Mouse (Mus musculus): ENCODE measurements at regions not wholly inside any gene's neighbourhood (a gene's known extent, or its start where the extent isn't known, plus 50 kb on each side); places are given as distances from the start of the nearest gene placed in this dataset.
A peak's percentile ranks its signal among the peaks of the same experiment; 100 is the strongest.
"Not testable (repeated sequence)": the region's sequence is repeated elsewhere in the genome, so short reads cannot be mapped to it uniquely, and the experiment has no call there.

DNA sequence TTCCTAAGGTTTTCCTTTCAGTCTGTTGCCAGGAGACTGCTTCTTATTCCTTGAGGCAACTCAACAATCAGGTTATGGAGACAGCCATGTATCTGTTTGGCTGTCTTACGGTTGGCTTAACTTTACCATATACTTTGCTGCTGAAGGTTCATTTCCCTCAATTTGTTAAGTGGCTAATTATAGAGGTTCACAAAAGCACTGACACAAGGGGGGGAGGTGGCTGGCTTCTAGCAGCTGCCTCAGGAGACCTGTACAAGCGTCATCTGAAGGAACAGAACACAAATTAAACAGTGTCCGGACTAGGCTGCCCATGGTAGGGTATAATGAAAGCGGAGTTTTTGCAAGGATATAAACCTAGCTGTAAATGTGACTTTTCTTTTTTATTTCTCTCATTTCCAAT lies 305.0 kb upstream of the Rnf219 start:
- no peak for DNase-seq (ENCODE audit: low read depth)

DNA sequence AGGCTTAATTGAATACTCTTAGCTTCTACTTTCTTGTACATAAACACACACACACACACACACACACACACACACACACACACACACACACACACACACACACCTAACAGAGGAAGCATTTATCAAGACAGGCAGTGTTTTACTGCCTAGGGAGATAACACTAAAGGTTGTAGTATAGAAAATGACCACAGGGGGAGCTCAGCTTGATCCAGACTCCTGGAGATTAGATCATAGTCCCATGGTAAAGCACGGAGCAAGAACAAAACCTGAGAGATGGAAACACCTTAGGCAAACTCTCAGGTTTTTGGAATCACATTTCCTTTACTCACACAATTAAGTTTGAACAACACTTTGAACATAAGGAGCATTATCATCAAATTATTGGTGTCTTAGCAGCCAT lies 302.5 kb upstream of the Rnf219 start:
- peak; percentile 13 for DNase-seq (ENCODE audit: low read depth)

- no peak for DNase-seq (ENCODE audit: low read depth)
Measured at GRCm38 (mm10) chr14:104824224-104824623, 301.8 kb upstream of the Rnf219 start.

- no peak for DNase-seq (ENCODE audit: low read depth)
Measured at GRCm38 (mm10) chr14:104821903-104822573, 299.6 kb upstream of the Rnf219 start.

- no peak for DNase-seq (ENCODE audit: low read depth)
Measured at GRCm38 (mm10) chr14:104819106-104819505, 296.7 kb upstream of the Rnf219 start.

DNA sequence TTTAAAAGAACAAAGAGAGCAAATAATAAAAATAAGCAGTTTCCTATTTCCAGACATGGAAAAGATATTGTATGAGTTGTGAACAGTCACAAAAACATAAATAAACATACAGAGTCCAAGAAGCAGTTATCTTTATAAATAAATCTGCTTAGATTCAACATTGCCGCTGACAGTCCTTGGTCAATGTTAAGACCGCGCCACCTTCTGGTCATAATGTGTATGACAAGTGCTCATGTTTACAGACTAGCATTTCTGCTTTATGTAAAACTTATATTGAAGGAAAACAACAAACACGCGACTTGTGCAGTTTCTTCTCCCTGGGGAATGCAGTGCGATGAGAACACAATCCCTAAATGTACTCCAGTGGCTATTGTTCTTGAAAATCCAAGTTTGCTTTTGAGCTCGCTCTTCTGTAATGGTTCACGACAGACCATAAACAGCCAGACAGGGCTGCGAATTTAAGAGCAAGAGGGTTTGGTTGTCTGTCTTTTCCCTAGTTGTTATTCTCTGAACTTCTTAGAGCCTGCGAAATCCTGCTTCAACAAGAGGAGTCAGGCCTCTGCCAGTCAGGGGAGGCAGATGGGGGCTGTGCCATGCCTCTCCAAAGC lies 291.6 kb upstream of the Rnf219 start:
- peak; percentile 48 for DNase-seq (ENCODE audit: low read depth)

DNA sequence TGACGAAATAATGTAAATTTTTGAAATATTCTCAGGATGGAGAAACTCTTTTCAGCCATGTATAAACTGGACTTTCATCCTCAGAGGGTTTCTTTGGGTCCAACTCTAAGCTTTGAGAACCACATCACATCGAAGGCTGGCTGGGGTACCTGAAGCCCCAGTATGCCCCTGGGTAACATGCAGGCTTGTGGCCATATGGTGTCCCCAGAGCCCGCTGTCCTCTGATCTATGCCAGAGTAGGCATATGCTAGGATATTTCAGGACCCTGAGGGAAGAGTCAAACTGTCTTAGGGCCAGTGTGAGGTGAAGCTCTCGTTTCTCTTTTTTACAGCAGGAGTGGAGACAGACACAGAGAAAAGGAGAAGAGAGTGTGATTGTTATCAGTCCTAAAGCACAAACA lies 289.6 kb upstream of the Rnf219 start:
- no peak for DNase-seq (ENCODE audit: low read depth)

DNA sequence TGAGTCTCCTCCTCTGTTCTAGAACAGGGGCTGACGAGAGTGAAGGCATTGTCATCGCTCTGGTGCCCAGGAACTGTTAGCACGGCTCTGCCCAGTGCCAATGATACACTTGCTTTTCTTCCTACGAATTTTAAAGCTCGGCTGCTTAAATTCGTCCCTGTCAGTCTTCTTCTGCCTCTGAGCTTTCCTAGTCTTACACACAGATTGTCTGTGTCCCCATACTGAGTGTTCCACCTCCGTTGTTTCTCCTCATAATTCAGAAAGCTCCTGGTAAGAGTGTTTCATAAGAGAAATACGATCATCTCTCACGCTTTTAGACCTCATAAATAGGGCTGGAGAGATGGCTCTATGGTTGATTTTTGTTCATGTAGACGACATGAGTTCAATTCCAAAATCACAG lies 282.9 kb upstream of the Rnf219 start:
- DNase-seq (ENCODE audit: low read depth): no peak

GRCm38 (mm10) chr14:104796348-104796965 lies 274.0 kb upstream of the Rnf219 start:
- no peak for DNase-seq (ENCODE audit: low read depth)

DNA sequence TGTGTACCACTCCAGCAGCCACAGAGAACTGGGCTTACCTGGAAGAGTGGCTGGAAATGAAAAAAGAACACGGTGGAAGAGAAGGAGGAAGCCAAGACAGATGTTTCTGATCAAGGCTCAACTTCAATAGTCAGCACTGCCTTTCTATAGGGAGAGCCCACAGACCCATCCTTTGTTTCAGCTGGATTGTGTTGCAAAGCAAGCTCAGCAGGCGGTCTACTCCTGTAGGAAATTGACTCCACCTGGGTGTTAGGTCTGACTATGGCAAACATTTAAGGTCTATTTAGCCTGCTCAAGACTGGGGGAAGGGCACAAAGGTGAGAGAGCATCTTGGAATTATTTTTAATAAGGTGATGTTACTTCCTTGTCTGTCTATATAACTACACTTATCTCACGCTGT lies 266.9 kb upstream of the Rnf219 start:
- DNase-seq (ENCODE audit: low read depth): no peak

- no peak for DNase-seq (ENCODE audit: low read depth)
Measured at GRCm38 (mm10) chr14:104785066-104785465, 262.6 kb upstream of the Rnf219 start.

DNA sequence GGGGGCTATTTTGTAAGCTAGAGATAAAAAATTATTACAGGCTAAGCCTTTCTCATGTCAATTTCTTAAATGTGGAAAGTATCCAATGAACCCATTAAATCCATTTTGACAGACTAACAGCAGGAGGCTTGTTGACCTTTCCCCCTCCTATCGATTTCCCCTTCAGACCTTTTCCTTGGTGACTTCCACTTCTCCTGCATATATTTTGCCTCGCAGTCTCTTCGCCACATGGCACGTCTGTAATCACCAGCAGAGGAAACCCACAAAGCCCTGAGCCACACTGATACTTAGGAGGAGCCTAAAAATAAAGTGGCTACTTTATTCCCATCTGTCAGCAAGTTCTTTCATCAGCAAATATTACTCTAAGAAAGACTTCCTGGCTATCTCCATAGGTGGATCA lies 247.5 kb upstream of the Rnf219 start:
- no peak for DNase-seq (ENCODE audit: low read depth)

DNA sequence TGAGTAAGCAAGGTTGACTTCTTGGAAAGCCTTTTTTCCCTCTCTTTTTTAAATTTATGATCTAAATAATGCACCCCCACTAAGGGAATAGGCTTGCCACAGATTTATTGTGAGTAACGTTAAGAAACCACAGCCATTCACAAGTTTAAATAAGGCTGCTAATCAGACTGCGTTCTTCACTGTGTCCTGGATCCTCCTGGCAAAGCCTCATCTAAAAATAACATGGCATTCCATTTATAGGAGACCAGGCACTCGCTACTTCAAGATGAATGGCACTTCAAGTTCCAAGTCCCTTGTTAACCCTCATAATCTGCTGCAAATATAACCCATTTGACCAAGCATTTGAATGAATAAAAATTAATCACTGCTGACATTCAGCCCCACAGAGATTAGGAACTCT lies 211.8 kb upstream of the Rnf219 start:
- no peak for DNase-seq (ENCODE audit: low read depth)

- no peak for DNase-seq (ENCODE audit: low read depth)
Measured at GRCm38 (mm10) chr14:104732036-104732435, 209.6 kb upstream of the Rnf219 start.

DNA sequence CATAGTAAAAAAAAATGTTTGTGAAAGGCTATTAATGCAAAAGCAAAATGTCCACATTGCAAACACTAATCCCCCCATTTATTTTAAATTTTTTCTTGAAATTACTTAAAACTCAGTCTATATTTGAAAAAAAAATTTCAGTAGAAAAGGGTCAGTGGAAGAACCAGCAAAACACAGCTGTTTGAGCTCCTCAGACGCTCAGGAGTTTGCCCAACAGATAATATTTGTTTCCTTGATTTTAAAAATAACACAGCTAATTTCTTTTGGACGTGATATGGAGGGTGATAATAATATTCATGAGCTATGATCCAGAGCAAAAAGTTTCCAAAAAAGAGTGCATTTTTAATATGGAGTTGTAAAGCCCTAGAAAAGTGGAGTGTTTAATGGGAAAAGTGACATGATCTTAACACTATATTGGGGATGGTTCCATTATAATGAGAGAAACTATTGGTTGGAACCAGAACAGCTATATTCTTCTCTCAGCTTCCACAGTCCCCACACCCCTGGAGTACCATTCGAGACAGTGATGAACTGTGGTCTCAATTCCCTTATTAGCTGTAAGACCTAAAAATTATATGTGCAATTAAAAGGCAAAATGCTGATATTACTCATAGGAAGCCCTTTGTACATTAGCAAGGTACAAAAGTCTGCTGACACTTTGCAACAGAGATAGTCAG lies 209.0 kb upstream of the Rnf219 start:
- no peak for DNase-seq (ENCODE audit: low read depth)

GRCm38 (mm10) chr14:104715651-104716050 lies 193.2 kb upstream of the Rnf219 start:
- DNase-seq (ENCODE audit: low read depth): not testable (repeated sequence)

- no peak for DNase-seq (ENCODE audit: low read depth)
Measured at GRCm38 (mm10) chr14:104702283-104702893, 179.9 kb upstream of the Rnf219 start.

GRCm38 (mm10) chr14:104698962-104699361 lies 176.5 kb upstream of the Rnf219 start:
- DNase-seq (ENCODE audit: low read depth): no peak

DNA sequence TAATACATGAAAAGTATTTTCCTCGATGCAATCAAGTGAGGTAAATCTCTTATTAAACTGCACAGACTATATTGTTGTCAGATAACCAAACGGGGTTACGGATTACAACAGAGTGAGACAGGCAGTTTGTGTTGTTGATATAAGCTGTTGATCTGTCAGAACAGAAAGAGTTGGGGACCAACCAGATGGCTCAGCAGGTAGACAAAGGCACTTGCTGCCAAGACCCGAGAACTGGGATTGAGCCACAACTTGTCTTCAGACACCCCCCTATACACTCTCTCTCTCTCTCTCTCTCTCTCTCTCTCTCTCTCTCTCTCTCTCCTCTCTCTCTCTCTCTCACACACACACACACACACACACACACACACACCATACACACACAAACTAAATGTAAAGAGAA lies 172.7 kb upstream of the Rnf219 start:
- DNase-seq (ENCODE audit: low read depth): no peak

DNA sequence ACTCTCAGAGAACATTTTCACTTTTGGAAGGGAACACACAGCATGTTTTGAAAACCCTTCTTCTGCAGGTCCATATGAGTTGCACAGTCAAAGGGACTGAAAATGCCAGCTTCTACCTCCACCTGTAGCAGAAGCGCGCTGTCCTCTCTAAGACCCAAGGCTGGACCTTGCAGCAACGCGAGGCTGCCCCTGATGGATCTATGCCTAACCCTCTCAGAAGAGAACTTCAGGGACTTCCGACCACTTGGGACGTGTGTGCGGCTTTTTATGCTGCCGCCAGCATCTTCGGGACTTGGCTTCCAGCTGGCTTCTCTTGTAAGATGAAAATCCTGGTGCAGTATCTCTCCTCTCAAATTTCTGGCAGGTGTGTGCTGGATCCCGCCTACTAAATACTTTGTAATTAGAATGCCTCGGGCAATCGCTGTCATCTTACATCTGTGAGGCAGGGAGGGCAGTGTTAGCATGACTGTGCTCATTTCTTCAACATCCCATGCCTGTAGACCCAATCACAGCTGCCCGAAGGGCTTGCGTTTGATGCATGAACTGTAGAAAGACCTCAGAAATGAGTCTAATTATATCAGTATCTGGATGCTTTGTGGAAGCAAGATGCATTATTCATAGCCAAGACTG lies 171.8 kb upstream of the Rnf219 start:
- DNase-seq (ENCODE audit: low read depth): no peak

DNA sequence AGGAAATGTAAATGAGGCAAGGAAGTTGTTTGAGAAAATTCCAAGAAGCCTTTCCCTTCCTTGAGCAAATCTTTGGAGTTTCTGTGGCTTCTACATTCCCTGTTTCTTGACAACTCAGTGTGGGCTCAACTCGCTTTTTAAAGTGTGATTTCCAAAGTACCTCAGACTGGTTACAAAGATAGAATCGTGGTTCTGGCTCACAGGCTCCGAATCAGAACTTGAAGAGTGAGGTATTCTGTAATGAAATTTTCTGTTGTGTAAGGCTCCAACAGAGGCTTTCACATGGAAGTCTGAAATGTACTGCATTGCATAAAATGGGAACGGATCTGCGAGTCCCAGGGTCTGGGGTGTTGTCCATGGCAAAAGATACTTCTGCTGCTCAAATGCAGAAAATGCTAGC lies 170.2 kb upstream of the Rnf219 start:
- DNase-seq (ENCODE audit: low read depth): no peak

- DNase-seq (ENCODE audit: low read depth): no peak
Measured at GRCm38 (mm10) chr14:104688440-104688839, 166.0 kb upstream of the Rnf219 start.
